Mouse (Mus musculus) thymus, postnatal 10 days (tissue): ENCODE measurements around the gene Rps6ka4.

Experiments used
- DNase-seq, 2 experiments: peaks; one replicate each; pipeline ENCODE4 v3.0.0; 2021; ENCODE audit warnings: low spot score in 2 of 2

Gene Rps6ka4

DNA sequence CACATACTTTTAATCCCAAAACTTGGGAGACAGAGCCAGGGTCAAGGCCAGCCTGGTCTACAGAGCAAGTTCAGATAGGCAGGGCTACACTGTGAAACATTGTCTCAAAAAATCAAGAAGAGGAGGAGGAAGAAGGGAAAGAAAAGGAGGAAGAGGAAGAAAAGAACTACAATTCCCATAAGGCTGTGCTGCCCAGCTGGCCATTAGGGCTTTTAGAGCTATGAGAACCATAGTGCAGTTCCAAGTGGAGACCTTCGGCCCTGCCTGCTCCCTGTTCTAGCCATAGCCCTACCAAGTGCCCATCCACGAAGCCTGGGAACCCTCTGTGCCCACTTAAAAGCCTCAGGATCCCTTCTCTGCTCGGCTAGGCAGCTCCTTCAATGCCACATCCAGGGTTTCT lies 11.1 kb upstream of the Rps6ka4 start:
- no peak for DNase-seq

- peak in 1 of 2 experiments; percentile 3 for DNase-seq
These were observed 9.2 kb upstream of the Rps6ka4 start for GRCm38 (mm10) chr19:6849506-6850068.

GRCm38 (mm10) chr19:6847841-6848517 lies 7.5 kb upstream of the Rps6ka4 start:
- no peak for DNase-seq

DNA sequence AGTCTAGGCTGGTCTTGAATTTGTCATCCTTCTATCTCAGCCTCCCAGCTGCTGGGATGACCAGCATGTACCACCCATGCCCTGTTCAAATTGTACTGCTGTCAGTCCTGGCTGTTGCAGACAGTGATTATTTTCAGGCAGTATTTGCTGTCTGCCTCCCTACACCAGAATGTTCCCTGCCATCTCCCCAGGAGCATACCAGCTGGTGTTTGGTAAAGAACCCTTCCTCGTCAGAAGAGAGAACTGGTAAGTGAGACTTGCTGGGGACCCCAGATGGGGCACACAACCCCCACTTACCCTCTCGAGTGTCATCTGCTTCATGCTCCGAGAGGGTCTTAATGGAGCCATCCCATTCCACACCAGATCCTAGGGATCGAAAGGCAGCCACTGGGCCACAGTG lies 5.6 kb upstream of the Rps6ka4 start:
- no peak for DNase-seq

DNA sequence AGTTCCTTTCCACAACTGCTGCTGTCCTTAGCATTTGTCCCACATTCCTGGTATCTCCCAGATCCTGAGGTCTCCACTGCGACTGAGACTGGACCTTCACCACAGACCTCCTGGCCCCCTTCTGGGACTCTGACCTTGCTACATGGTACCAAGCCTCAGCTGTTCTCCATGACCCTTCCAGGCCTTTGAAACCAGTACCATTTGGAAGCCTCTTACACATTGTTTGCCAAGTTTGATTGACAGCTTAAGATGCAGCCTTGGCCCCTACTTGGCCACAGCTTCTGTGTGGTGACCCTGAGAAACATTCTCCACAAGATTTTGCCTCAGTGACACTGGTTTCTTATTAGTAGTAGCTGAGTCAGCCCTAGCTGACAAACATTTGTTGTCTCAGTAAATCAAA lies 1.9 kb upstream of the Rps6ka4 start:
- no peak for DNase-seq

GRCm38 (mm10) chr19:6841292-6841597 lies 809 bp upstream of the Rps6ka4 start:
- no peak for DNase-seq

DNA sequence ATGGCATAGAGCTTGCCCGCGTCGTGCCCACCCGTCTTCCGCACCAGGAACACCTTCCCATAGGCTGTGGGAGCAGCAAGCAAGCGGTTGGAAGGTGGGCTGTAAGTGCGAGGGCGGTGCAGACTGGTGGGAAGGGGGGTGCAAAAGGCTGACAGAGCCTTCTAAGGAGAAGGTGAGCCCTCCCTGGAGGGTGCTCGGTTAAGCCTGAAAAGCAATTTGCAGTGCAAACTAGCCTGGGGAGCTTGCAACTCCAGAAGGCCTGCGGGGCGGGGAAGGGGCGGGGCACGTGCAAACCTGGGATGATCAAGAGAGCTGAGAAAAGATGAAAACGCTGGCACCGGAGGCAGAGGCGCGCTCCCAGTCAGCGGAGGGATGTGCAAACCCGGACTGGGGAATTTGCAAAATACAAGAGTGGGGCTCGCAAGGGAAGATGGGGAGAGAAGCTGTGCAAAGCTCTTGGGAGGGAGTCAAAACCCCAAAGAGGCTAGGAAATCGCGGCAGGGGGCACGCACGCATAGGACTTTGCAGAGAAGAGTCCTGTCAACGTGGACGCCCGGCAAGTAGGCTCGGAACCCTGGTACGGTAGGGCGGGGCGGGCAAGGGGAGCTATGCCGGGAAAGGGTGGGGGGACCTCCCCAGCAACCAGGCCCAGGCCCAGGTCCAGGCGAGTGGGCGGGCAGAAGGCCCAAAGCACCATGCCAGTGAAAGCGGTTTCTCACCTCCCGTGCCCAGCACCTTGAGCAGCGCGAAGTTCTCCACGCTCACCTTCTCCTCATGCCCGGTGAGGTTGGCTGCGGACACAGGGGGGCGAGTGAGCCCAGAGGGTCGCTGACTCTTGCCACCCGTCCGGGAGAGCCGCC lies 591 bp downstream of the Rps6ka4 start:
- DNase-seq: peak in 1 of 2 experiments; percentile 22

- DNase-seq: no peak
These were observed 8.1 kb downstream of the Rps6ka4 start for GRCm38 (mm10) chr19:6832363-6832762.

DNA sequence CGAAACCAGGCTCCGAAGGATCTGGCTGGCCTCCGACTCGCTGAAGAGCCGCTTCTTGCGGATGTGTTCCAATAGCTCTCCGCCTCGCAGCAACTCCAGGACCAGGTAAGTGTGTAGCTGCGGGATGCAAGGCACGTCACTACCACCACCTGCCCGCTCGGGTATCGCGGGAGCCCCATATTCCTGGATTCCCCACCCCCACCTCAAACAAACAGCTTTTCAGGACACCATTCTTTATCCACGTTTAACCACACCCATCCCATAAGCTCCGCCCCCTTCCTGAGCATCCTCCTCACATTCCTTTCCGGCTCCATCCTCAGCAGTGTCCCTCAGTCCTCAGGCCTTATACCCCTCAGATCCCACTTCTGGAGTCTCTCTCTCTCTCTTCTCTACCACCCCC lies 9.1 kb downstream of the Rps6ka4 start:
- DNase-seq: no peak

DNA sequence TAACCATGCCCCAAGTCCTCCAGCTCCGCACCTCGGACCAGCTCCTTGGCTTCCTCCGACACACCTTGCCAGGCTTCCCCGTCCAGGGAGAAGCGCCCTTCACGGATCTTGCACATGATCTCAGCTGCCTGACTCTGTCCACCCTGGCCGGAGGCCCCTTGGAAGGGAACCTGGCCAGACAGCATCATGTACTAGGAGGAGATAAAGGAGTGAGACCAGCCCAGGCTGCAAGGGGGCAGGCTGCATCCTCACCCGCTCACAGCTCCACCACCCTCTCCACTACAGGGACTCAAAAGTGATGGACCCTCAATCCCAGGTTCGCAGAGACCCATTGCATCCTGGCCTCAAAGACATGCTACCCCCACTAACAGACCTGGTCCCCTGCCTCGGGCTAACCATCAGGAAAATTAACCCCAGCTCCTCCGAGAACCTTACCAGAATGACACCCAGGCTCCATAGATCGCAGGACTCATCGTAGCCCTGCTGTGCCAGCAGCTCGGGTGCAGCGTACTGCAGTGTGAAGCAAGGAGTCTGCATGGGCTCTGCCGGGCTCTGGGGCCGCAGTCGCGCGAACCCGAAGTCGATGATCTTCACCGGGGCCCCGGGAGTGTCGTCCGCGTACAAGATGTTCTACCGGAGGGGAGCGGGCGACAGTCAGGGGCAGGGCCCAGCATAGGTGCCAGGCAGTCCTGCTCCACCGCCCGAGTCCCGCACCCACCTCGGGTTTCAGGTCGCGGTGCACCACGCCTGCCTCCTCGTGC lies 9.7 kb downstream of the Rps6ka4 start:
- DNase-seq: no peak

GRCm38 (mm10) chr19:6829870-6830555 lies 10.4 kb downstream of the Rps6ka4 start:
- DNase-seq: no peak

DNA sequence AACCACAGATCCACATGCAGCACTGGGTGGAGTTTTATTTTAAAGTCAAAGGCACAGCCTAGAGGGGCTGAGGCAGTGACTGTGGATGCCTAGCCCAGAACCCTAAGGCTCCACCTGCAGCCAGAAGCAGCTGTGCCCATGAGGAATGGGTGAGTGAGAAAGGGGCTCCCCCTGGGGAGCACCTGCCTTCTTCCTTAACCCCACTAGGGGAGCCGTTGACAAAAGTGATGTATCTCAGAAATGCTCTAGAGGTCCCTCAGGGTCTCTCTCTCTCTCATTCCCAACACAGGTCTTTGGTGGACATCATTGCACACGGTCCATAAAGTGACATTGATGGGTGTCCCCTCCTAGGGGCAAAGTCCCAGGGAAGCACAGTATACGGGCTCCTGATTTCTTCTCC lies 11.4 kb downstream of the Rps6ka4 start:
- peak in 1 of 2 experiments; percentile 51 for DNase-seq

- DNase-seq: no peak
These were observed 13.8 kb downstream of the Rps6ka4 start for GRCm38 (mm10) chr19:6826601-6827000.

DNA sequence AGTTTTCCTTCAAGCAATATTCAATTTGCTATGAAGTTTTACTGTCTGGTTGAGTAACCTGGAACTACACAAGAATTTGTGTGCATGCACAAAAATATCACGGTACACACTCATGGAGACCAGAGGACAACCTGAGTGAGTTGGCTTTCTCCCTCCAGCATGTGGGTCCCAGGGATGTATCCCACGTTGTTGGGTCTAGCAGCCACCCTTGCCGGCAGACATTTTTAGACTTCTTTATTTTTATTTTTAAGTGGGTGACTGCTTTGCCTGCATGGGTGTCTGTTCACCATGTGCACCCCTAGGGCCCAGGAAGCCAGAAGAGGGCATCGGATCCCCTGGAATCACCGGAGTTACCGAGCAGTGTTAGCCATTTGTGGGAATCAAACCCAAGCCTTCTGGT lies 15.1 kb downstream of the Rps6ka4 start:
- no peak for DNase-seq

GRCm38 (mm10) chr19:6820538-6821195 lies 19.8 kb downstream of the Rps6ka4 start:
- DNase-seq: no peak

DNA sequence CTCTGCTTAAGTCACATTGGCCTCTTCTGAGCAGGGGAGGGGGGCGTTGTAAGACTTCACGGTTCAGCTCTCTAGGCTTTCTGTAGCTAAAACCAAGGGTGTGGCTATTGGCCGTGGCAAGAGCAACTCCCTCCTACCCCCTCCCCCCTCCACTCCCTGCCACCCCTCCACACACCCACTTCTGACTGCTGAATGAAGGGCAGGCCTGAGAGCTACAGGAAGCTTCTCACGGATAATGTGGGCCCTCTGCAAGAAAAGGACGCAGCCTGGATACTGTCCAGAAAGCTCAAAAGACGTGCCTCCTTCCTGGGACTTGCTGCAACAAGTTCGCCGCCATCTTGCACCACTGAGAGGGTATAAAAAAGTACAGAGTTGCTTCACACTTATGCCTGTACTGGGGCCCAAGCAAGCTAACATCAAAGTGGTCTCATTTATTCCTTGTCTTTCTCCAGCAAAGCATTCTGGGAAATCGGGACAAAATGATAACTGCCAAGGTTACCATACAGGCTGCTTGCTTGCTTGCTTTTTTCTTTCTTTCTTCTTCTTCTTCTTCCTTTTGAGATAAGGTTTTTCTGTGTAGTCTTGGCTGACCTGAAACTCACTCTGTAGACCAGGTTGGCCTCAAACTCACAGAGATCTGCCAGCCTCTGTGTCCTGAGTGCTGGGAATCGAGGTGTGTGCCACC lies 21.2 kb downstream of the Rps6ka4 start:
- DNase-seq: no peak

DNA sequence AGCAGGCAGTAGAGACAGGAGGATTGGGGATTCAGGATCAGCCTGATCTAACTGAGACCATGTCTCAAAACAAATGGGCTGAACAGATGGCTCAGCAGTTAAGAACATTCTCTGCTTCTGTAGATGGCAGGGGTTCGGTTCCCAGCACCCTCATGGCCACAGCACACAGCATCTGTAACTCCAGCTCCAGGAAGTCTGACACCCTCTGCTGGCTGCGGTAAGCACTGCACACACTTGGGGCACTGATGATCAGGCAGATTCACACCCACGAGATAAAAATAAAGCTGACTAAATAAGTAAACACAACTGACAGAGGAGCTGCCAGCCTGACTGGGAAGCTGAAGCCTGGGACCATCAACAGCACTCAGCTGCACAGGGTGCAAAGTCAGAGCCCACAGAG lies 25.5 kb downstream of the Rps6ka4 start:
- no peak for DNase-seq

DNA sequence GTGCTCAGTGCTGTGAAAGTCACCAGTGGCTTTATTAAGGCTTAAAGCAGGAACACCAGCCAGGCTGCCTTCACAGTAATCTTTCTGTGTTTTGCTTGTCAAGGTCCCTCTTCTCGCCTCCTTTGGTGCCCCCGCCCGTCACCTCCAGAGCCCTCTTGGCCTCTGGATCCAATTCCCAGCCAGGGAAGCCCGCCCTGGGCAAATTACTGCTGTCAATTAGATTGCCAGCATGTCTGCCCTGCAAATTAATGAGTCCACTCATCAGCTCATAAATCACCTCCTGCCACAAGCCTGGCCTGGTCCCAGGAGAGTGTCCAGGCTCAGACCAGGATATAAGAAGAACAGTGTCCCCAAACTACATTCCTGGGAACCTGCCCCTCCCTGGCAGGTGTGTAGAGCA lies 26.1 kb downstream of the Rps6ka4 start:
- no peak for DNase-seq
